Mouse (Mus musculus) embryonic facial prominence, embryonic 11.5 days (tissue): ENCODE measurements around the gene Mvd. TPM values are rescaled to one million over a fixed set of nuclear protein-coding genes. Genes with fewer than 3 reads are reported as not detected.

Source experiments
- ATAC-seq: fragments of 200-750 bp; cut with Nextera tagmentation; replicated peaks from 2 replicates; pipeline ENCODE4 v1.8.0; 2017; ENCODE audit warnings: low read depth; ENCODE audit not compliant: insufficient number of reproducible peaks, low FRiP score, low TSS enrichment
- DNase-seq: peaks from one replicate; pipeline ENCODE4 v3.0.0-alpha.2; 2015; ENCODE audit warnings: low spot score
- H3K27ac ChIP-seq: fragments of 300-500 bp; sonication (generic); replicated peaks from 2 replicates; pipeline ENCODE4 v1.5.1; 2014; ENCODE audit warnings: mild to moderate bottlenecking, low read depth, low read length, control low read depth
- H3K27me3 ChIP-seq: fragments of 300-500 bp; sonication (generic); 2 replicates; pipeline ENCODE4 v1.6.1; 2014; ENCODE audit warnings: mild to moderate bottlenecking, low read length, moderate library complexity, mixed read lengths; ENCODE audit not compliant: control insufficient read depth, insufficient read depth
- H3K36me3 ChIP-seq: fragments of 300-500 bp; sonication (generic); replicated peaks from 2 replicates; pipeline ENCODE4 v1.6.1; 2014; ENCODE audit warnings: low read depth, mild to moderate bottlenecking, low read length, moderate library complexity, mixed read lengths; ENCODE audit not compliant: control insufficient read depth, insufficient read depth
- H3K4me1 ChIP-seq: fragments of 300-500 bp; sonication (generic); 2 replicates; pipeline ENCODE4 v1.6.1; 2014; ENCODE audit warnings: low read length, mixed read lengths; ENCODE audit not compliant: control insufficient read depth, insufficient read depth
- H3K4me2 ChIP-seq: fragments of 300-500 bp; sonication (generic); 2 replicates; pipeline ENCODE4 v1.6.1; 2014; ENCODE audit warnings: low read depth, mild to moderate bottlenecking, control low read depth, low read length, moderate library complexity
- H3K4me3 ChIP-seq: fragments of 300-500 bp; sonication (generic); 2 replicates; pipeline ENCODE4 v1.5.1; 2014; ENCODE audit warnings: low read depth, low read length, control low read depth
- H3K9ac ChIP-seq: fragments of 300-500 bp; sonication (generic); replicated peaks from 2 replicates; pipeline ENCODE4 v1.6.1; 2014; ENCODE audit warnings: mild to moderate bottlenecking, control low read depth, low read length
- H3K9me3 ChIP-seq: fragments of 300-500 bp; sonication (generic); replicated peaks from 2 replicates; pipeline ENCODE4 v1.6.1; 2016; ENCODE audit warnings: mild to moderate bottlenecking, low read length, inconsistent platforms, mixed read lengths; ENCODE audit not compliant: control insufficient read depth
- WGBS: fragments of 180-500 bp; shearing (Covaris S2); extraction: QIAGEN DNeasy Blood & Tissue Kit; methylation state at CpG from one replicate; pipeline ENCODE4 v1.1.7; 2014; 5-methylcytosine and 5-hydroxymethylcytosine counted together
- polyA plus RNA-seq: library from polyadenylated mRNA; unstranded; fragments of >200 nt; fragmentation: Nextera tagmentation; extraction: Ambion mirVana; gene quantifications from 2 replicates; pipeline ENCODE4 v1.2.1, GENCODE M21; 2014

The Mvd gene
- polyA plus RNA-seq, 1 experiment from 2014 or later: 41.0 TPM

- H3K36me3 ChIP-seq: peaks cover 3% of the 10 kb centered on the region
- no peak overlapping the region for H3K9ac ChIP-seq
- H3K9me3 ChIP-seq: no peaks in the 10 kb centered on the region
- no peak for DNase-seq
- H3K4me2 ChIP-seq: no peak overlapping the region
- no peaks in the 10 kb centered on the region for H3K27me3 ChIP-seq
- 86% methylated on average over 20 of the region's 20 CpGs for WGBS
- ATAC-seq: no peak
- H3K27ac ChIP-seq: no peak overlapping the region
- no peak overlapping the region for H3K4me3 ChIP-seq
- no peaks in the 10 kb centered on the region; the same call in 1 of the 2 replicates for H3K4me1 ChIP-seq
Measured at GRCm38 (mm10) chr8:122436586-122437125, 6.6 kb downstream of the Mvd start.

GRCm38 (mm10) chr8:122436146-122436545 lies 7.1 kb downstream of the Mvd start:
- DNase-seq (no peak), ATAC-seq (no peak)
- Histone ChIP-seq H3K27ac (no peak overlapping the region), H3K36me3 (peaks cover 3% of the 10 kb centered on the region), H3K4me1 (no peaks in the 10 kb centered on the region; the same call in 1 of the 2 replicates), H3K4me2 (no peak overlapping the region), H3K4me3 (no peak overlapping the region), H3K9ac (no peak overlapping the region), H3K27me3 (no peaks in the 10 kb centered on the region), H3K9me3 (no peaks in the 10 kb centered on the region)
- 96% methylated on average over 9 of the region's 9 CpGs for WGBS

GRCm38 (mm10) chr8:122435375-122435774 lies 7.8 kb downstream of the Mvd start:
- peaks cover 3% of the 10 kb centered on the region for H3K36me3 ChIP-seq
- no peak overlapping the region for H3K9ac ChIP-seq
- no peak overlapping the region for H3K4me3 ChIP-seq
- no peaks in the 10 kb centered on the region for H3K27me3 ChIP-seq
- no peak overlapping the region for H3K27ac ChIP-seq
- ATAC-seq (no peak), DNase-seq (no peak)
- no peaks in the 10 kb centered on the region for H3K9me3 ChIP-seq
- H3K4me2 ChIP-seq: no peak overlapping the region
- H3K4me1 ChIP-seq: no peaks in the 10 kb centered on the region; the same call in 1 of the 2 replicates
- WGBS: 87% methylated on average over 6 of the region's 6 CpGs

DNA sequence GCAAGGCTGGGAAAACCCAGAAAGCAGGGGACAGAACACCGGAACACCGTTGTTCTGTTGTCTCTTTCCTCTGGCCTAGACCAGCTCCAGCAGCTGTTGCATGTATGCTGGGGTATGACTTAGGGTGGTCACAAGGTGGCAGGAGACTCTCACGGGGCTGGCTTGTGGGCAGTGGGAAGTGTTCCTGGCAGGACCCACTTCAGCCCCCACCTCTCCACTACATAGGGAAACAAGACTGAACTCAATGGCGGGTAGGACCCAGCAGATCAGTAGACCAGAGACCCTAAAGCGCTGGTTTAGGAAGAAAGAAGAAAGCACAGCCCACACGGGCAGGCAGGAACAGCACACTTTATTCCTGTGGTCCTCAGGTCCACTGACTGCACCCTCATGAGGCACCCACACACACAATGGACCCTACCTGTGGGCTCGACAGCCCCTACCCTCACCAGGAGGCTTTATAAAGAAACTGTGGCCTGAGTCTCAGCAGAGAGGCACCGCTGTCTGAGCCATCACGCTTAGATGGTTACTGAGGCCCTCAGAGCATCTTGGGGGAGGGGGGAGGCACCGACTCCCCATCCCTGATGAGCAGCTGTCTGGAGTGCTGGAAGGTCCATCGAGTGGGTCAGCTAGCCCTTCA lies 9.8 kb downstream of the Mvd start:
- H3K4me3 ChIP-seq: no peak overlapping the region
- H3K9me3 ChIP-seq: no peaks in the 10 kb centered on the region
- peaks cover 3% of the 10 kb centered on the region for H3K36me3 ChIP-seq
- no peak; the same call in 1 of the 2 replicates for ATAC-seq
- WGBS: 70% methylated on average over 11 of the region's 11 CpGs
- H3K4me2 ChIP-seq: no peak overlapping the region
- H3K27me3 ChIP-seq: no peaks in the 10 kb centered on the region
- no peak overlapping the region for H3K27ac ChIP-seq
- H3K4me1 ChIP-seq: no peaks in the 10 kb centered on the region; the same call in 1 of the 2 replicates
- DNase-seq: no peak
- no peak overlapping the region for H3K9ac ChIP-seq

DNA sequence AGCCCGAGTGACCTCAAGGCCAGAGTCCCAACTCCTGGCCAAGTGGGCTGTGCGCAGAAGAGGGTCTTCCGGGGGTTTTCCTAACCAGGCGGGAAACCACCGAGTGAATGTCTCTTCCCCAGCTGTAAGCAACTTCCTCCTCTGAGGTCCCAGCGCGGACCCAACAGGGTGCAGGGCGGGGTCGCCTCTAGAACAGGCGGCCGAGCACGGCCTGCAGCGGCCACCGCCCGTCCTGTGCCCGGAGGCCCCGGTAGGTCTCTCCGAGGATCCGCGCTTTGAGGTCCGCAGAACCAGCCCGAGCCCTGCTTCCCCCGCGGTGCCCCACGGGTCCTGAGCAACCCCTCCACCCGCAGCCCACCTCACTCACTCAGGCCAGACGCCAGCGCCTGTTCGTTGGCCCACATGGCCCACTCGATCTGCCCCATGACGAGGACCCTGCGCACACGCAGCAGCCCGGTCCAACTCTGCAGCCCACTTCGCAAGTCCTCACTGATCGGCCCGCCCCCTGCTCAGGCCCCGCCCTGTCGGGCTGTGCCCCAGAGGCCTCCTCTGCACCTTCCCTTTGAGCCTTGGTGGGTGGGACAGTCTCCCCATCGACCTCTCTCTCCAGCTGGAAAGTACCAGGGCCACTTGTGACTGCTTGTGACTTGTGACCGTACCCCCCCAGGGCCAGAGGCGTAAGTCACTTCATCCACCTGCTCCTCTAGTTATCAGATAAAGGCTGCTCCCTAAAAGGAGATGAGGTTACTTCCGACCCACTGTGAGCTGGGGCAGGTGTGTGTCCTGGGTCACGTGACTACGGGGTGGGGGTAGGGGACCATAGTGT lies 10.6 kb downstream of the Mvd start, which contains the start of gene Cyba:
Gene Cyba (minus strand): TSS at position 488 of the 826 bp plus-strand sequence.
- H3K27me3 ChIP-seq: no peaks in the 10 kb centered on the region
- H3K27ac ChIP-seq: no peak within 1 kb of the TSS
- DNase-seq (peak; percentile 62), ATAC-seq (peak; percentile 29; the same call in 1 of the 2 replicates)
- peak within 1 kb of the TSS; percentile 46 for H3K4me3 ChIP-seq
- peaks cover 3% of the 10 kb centered on the region for H3K36me3 ChIP-seq
- 6% methylated on average over 45 of the region's 45 CpGs for WGBS
- peak within 1 kb of the TSS; percentile 94 for H3K4me2 ChIP-seq
- H3K9ac ChIP-seq: peak within 1 kb of the TSS; percentile 71
- H3K4me1 ChIP-seq: no peaks in the 10 kb centered on the region; the same call in 1 of the 2 replicates
- no peaks in the 10 kb centered on the region for H3K9me3 ChIP-seq

DNA sequence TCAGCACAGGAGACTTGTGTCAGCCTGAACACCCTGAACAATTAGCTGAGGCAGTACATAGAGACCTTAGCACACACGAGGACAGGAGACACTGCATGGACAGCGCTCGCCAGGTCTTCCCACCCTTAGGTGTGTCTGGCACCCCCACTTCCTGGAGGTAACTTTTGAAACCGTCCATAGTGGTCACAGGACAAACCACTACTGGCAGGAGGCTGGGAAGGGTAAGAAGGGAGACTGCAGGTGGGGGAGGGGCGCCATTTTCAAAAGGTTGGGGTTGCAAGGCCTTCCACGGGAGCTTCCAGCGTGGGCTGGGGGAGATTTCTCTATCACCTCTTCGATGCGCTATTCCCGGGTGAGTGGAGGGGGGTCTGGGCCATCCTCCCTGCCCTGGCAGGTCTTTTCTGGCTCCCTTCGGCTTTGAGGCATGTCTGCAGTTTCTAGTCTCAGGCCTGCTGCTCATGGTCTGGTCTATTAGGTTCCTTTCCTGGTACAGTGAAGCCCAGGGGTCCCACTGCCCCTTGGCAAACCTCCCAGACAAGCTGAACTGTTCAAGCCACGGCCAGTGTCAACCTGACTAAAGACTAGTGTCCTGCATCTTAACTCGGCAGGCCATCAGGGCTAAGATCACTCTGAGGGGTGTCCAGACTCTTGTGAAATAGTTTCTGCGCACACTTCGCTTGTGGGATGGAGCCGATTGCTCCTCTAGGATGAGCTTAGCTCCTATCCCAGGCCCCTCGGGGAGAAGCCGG lies 11.4 kb downstream of the Mvd start:
- Histone ChIP-seq H3K9me3 (no peaks in the 10 kb centered on the region), H3K27me3 (no peaks in the 10 kb centered on the region), H3K4me3 (peak overlapping the region; percentile 46), H3K9ac (peak overlapping the region; percentile 71), H3K36me3 (peaks cover 3% of the 10 kb centered on the region), H3K27ac (no peak overlapping the region), H3K4me1 (no peaks in the 10 kb centered on the region; the same call in 1 of the 2 replicates), H3K4me2 (peak overlapping the region; percentile 94)
- DNase-seq (no peak), ATAC-seq (no peak; the same call in 1 of the 2 replicates)
- 43% methylated on average over 18 of the region's 18 CpGs for WGBS

DNA sequence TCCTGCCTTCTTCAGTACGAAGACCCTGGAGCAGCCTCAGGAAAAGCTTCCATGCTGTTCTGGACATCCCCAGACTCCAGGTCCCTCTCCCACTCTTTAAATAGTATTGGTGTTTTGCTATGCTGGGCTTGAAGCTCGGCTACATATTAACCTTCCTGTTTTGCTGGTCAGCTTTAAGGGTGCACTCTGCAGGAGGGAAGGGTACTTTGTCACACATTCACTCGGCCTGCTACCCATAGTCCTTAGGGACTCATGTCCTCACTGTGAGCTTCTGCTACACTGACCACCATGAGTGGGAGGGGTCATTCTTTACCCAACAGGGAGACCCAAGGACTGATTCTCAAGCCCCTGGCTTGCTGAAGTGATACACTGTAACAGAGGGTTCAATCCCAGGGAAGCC lies 12.6 kb downstream of the Mvd start:
- ATAC-seq (no peak), DNase-seq (no peak)
- no peak overlapping the region for H3K4me3 ChIP-seq
- H3K27me3 ChIP-seq: no peaks in the 10 kb centered on the region
- H3K4me1 ChIP-seq: no peaks in the 10 kb centered on the region; the same call in 1 of the 2 replicates
- no peak overlapping the region for H3K4me2 ChIP-seq
- no peaks in the 10 kb centered on the region for H3K9me3 ChIP-seq
- H3K36me3 ChIP-seq: no peaks in the 10 kb centered on the region; the same call in 1 of the 2 replicates
- no peak overlapping the region for H3K9ac ChIP-seq
- H3K27ac ChIP-seq: no peak overlapping the region
- WGBS: 88% methylated on average over 3 of the region's 3 CpGs
